Mouse (Mus musculus): Measurements from ENCODE around the gene Pxylp1. TPM values are rescaled to one million over a fixed set of nuclear protein-coding genes. Genes with fewer than 3 reads are reported as not detected.
A peak's percentile ranks its signal among the peaks of the same experiment; 100 is the strongest.

The Pxylp1 gene
- polyA plus RNA-seq, 1 experiment from 2014 or later: 25.6 TPM

- Histone ChIP-seq H3K9ac (no peak overlapping the region), H3K4me3 (no peak overlapping the region), H3K27ac (no peak overlapping the region), H3K4me2 (replicated peaks) (no peak overlapping the region), H3K27me3 (no peaks in the 10 kb centered on the region), H3K36me3 (no peaks in the 10 kb centered on the region), H3K4me1 (0 out of 2 replicates have a peak, but pooled peaks cover 3% of the 10 kb centered on the region), H3K9me3 (no peaks in the 10 kb centered on the region)
- ATAC-seq (ENCODE audit: insufficient number of reproducible peaks, insufficient read depth, low FRiP score, low TSS enrichment): no peak
- 36% methylated on average over 7 of the region's 7 CpGs for WGBS
Observed at GRCm38 (mm10) chr9:96818128-96818821, 74.2 kb downstream of the Pxylp1 start.

- Histone ChIP-seq H3K4me3 (no peak overlapping the region), H3K9ac (no peak overlapping the region)
- ATAC-seq (ENCODE audit: insufficient number of reproducible peaks, insufficient read depth, low FRiP score, low TSS enrichment): no peak
Observed at GRCm38 (mm10) chr9:96811996-96812395, 80.5 kb downstream of the Pxylp1 start.

GRCm38 (mm10) chr9:96800131-96800825 lies 92.2 kb downstream of the Pxylp1 start:
- 28% methylated on average over 5 of the region's 5 CpGs for WGBS
- Histone ChIP-seq H3K36me3 (no peaks in the 10 kb centered on the region), H3K9ac (no peak overlapping the region), H3K9me3 (no peaks in the 10 kb centered on the region), H3K4me2 (replicated peaks) (no peak overlapping the region), H3K4me3 (no peak overlapping the region), H3K27me3 (no peaks in the 10 kb centered on the region), H3K4me1 (peaks cover 3% of the 10 kb centered on the region; the same call in 1 of the 2 replicates), H3K27ac (no peak overlapping the region)
- ATAC-seq (ENCODE audit: insufficient number of reproducible peaks, insufficient read depth, low FRiP score, low TSS enrichment): no peak

More at GRCm38 (mm10) chr9:96811996-96812395, 80.5 kb downstream of the Pxylp1 start:
- Histone ChIP-seq H3K4me1 (no peaks in the 10 kb centered on the region), H3K36me3 (no peaks in the 10 kb centered on the region), H3K9me3 (no peaks in the 10 kb centered on the region), H3K27me3 (no peaks in the 10 kb centered on the region), H3K27ac (no peak overlapping the region), H3K4me2 (replicated peaks) (no peak overlapping the region)
- 64% methylated on average over 4 of the region's 4 CpGs for WGBS

GRCm38 (mm10) chr9:96797311-96797710 lies 95.2 kb downstream of the Pxylp1 start:
- no peaks in the 10 kb centered on the region for H3K9me3 ChIP-seq
- ATAC-seq (ENCODE audit: insufficient number of reproducible peaks, insufficient read depth, low FRiP score, low TSS enrichment): no peak
- no peak overlapping the region for H3K4me3 ChIP-seq
- H3K4me2 ChIP-seq (replicated peaks): no peak overlapping the region
- WGBS: 98% methylated on average over 3 of the region's 3 CpGs
- H3K4me1 ChIP-seq: peaks cover 6% of the 10 kb centered on the region; the same call in 1 of the 2 replicates
- H3K27ac ChIP-seq: no peak overlapping the region
- H3K9ac ChIP-seq: no peak overlapping the region
- H3K36me3 ChIP-seq: no peaks in the 10 kb centered on the region
- no peaks in the 10 kb centered on the region for H3K27me3 ChIP-seq

DNA sequence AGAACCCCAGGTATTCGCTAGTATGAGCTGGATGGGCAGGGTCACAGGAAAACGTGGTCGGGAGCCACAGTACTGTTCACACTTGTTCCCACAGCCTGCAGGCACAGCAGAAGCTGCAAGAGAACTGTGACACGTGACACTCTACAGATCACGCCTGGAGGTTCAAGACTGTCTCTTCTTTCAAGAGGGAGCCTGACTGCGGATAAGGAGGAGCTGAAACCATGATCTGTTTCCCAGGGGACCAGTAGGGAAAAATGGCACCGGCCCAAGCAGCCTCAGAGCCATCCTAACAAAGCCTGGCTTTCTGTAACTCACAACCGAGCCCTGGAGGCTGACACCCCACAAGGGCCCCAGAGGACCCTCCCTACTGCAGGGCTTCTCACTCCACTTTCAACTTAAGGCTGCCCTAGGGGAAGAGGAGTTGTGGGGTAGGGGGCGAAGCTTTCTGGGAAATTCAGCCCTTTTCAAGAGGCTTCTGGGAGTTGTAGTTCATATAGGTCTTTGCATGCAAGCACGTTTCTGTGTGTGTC lies 97.0 kb downstream of the Pxylp1 start:
- Histone ChIP-seq H3K4me3 (peak overlapping the region; percentile 40), H3K4me1 (peaks cover 6% of the 10 kb centered on the region; the same call in 1 of the 2 replicates), H3K36me3 (no peaks in the 10 kb centered on the region), H3K9me3 (no peaks in the 10 kb centered on the region), H3K4me2 (replicated peaks) (peak overlapping the region; percentile 58), H3K27ac (peak overlapping the region; percentile 70; the same call in 1 of the 2 replicates), H3K27me3 (no peaks in the 10 kb centered on the region), H3K9ac (peak overlapping the region; percentile 63)
- peak; percentile 81 for ATAC-seq (ENCODE audit: insufficient number of reproducible peaks, insufficient read depth, low FRiP score, low TSS enrichment)
- WGBS: 10% methylated on average over 10 of the region's 10 CpGs

DNA sequence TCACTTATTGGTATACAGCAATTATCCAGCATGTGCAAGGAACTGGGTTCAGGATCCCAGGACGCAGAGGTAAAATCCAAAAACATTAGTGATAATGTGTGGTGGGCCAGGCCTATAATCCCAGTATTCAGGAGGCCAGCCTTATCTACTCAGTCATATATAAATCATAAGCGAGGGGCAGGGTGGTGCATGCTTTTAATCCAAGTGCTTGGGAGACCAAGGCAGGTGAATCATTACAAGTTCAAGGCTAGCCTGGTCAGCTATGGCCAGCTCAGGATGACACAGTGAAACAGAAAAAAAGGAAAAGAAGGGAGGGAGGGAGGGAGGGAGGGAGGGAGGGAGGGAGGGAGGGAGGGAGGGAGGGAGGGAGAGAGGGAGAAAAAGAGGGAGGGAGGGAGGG lies 97.9 kb downstream of the Pxylp1 start:
- Histone ChIP-seq H3K9ac (no peak overlapping the region), H3K9me3 (no peaks in the 10 kb centered on the region), H3K27me3 (no peaks in the 10 kb centered on the region), H3K27ac (no peak overlapping the region), H3K4me1 (peaks cover 6% of the 10 kb centered on the region; the same call in 1 of the 2 replicates), H3K4me2 (replicated peaks) (no peak overlapping the region), H3K4me3 (no peak overlapping the region), H3K36me3 (no peaks in the 10 kb centered on the region)
- WGBS: 87% methylated on average over 2 of the region's 2 CpGs
- ATAC-seq (ENCODE audit: insufficient number of reproducible peaks, insufficient read depth, low FRiP score, low TSS enrichment): no peak

GRCm38 (mm10) chr9:96792543-96792942 lies 99.9 kb downstream of the Pxylp1 start:
- no peak overlapping the region for H3K9ac ChIP-seq
- H3K4me1 ChIP-seq: peaks cover 6% of the 10 kb centered on the region; the same call in 1 of the 2 replicates
- no peak overlapping the region for H3K4me3 ChIP-seq
- no peak for ATAC-seq (ENCODE audit: insufficient number of reproducible peaks, insufficient read depth, low FRiP score, low TSS enrichment)
- no peaks in the 10 kb centered on the region for H3K27me3 ChIP-seq
- no peak overlapping the region for H3K4me2 ChIP-seq (replicated peaks)
- no peak overlapping the region for H3K27ac ChIP-seq
- no peaks in the 10 kb centered on the region for H3K9me3 ChIP-seq
- H3K36me3 ChIP-seq: no peaks in the 10 kb centered on the region
- WGBS: 75% methylated on average over 2 of the region's 2 CpGs

GRCm38 (mm10) chr9:96790389-96791007 lies 102.0 kb downstream of the Pxylp1 start:
- Histone ChIP-seq H3K4me2 (replicated peaks) (no peak overlapping the region), H3K4me1 (peaks cover 6% of the 10 kb centered on the region; the same call in 1 of the 2 replicates), H3K4me3 (no peak overlapping the region), H3K9me3 (no peaks in the 10 kb centered on the region), H3K27ac (no peak overlapping the region), H3K36me3 (no peaks in the 10 kb centered on the region), H3K27me3 (no peaks in the 10 kb centered on the region), H3K9ac (no peak overlapping the region)
- 44% methylated on average over 4 of the region's 4 CpGs for WGBS
- no peak for ATAC-seq (ENCODE audit: insufficient number of reproducible peaks, insufficient read depth, low FRiP score, low TSS enrichment)

- no peak overlapping the region for H3K4me2 ChIP-seq (replicated peaks)
- no peaks in the 10 kb centered on the region for H3K36me3 ChIP-seq
- 70% methylated on average over 3 of the region's 3 CpGs for WGBS
- no peaks in the 10 kb centered on the region for H3K4me1 ChIP-seq
- no peak overlapping the region for H3K9ac ChIP-seq
- ATAC-seq (ENCODE audit: insufficient number of reproducible peaks, insufficient read depth, low FRiP score, low TSS enrichment): no peak
- H3K27ac ChIP-seq: no peak overlapping the region
- no peaks in the 10 kb centered on the region for H3K27me3 ChIP-seq
- H3K4me3 ChIP-seq: no peak overlapping the region
- no peaks in the 10 kb centered on the region for H3K9me3 ChIP-seq
Observed at GRCm38 (mm10) chr9:96789906-96790305, 102.6 kb downstream of the Pxylp1 start.

DNA sequence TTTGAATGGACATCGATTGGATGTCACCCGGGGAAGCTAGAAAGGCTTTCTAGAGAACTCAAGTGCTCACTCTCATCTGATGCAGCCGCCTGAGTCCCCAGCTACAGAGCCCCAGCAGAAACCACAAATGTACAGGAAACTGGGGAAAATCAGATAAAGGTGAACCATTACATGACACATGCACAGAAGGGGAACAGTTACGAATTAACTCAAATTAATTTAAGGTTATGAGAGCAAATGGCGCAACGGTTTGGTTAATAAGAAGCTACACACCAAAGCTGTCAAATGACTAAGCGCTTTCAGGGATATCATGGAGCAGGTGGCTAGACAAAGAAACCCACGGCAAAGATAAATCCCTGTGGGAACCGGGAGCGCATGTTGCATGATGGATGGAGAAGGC lies 104.7 kb downstream of the Pxylp1 start:
- no peak for ATAC-seq (ENCODE audit: insufficient number of reproducible peaks, insufficient read depth, low FRiP score, low TSS enrichment)
- Histone ChIP-seq H3K4me1 (no peaks in the 10 kb centered on the region), H3K4me3 (no peak overlapping the region), H3K27ac (no peak overlapping the region), H3K4me2 (replicated peaks) (no peak overlapping the region), H3K9me3 (no peaks in the 10 kb centered on the region), H3K9ac (no peak overlapping the region), H3K36me3 (no peaks in the 10 kb centered on the region), H3K27me3 (no peaks in the 10 kb centered on the region)
- WGBS: 88% methylated on average over 10 of the region's 10 CpGs

DNA sequence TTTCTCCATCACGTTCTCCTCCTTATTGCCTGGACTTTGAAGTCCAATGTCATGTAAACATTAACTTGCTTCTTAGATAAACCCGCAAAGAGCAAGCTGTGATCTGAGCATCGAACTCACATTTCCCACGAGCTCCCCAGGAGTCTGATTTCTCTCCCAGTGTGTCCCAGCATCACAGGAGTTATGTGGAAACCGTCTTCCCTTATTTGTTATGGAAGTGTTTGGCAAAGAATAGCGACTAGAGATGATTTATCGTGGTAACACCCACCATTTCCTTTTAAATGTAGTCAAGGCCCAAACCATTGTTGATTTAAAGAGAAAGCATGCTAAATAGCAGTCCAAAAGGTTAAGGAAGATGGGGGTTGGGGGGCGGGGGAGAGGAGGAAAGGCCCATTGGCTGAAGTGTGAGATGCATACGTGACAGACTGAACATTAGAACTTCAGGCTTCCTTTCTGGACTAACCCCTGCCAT lies 106.6 kb downstream of the Pxylp1 start:
- Histone ChIP-seq H3K4me3 (no peak overlapping the region), H3K27me3 (no peaks in the 10 kb centered on the region), H3K27ac (no peak overlapping the region), H3K9ac (no peak overlapping the region), H3K4me1 (no peaks in the 10 kb centered on the region), H3K36me3 (no peaks in the 10 kb centered on the region), H3K9me3 (no peaks in the 10 kb centered on the region), H3K4me2 (replicated peaks) (no peak overlapping the region)
- 59% methylated on average over 9 of the region's 9 CpGs for WGBS
- ATAC-seq (ENCODE audit: insufficient number of reproducible peaks, insufficient read depth, low FRiP score, low TSS enrichment): no peak

Data from embryonic facial prominence, embryonic 12.5 days (tissue).